Mouse (Mus musculus) C2C12 (cell line): ENCODE measurements at regions not wholly inside any gene's neighbourhood (a gene's known extent, or its start where the extent isn't known, plus 50 kb on each side); places are given as distances from the start of the nearest gene placed in this dataset.

ENCODE experiments used
- H3K27me3 ChIP-seq: one replicate; pipeline ENCODE4 v1.6.1; 2011; ENCODE audit not compliant: control insufficient read depth, insufficient read depth, insufficient read length
- H3K36me3 ChIP-seq: one replicate; pipeline ENCODE4 v1.6.1; 2011; ENCODE audit not compliant: control insufficient read depth, insufficient read depth
- H3K4me3 ChIP-seq: one replicate; pipeline ENCODE4 v1.5.1; 2011; ENCODE audit warnings: mild to moderate bottlenecking, control low read depth; ENCODE audit not compliant: poor library complexity, insufficient read depth, severe bottlenecking
- H3K79me2 ChIP-seq: one replicate; pipeline ENCODE4 v1.6.1; 2011; ENCODE audit not compliant: control insufficient read depth, insufficient read depth
- H3K79me3 ChIP-seq: one replicate; pipeline ENCODE4 v1.6.1; 2011; ENCODE audit warnings: low read depth, control low read depth
- H3ac ChIP-seq: one replicate; pipeline ENCODE3; 2011; ENCODE audit warnings: low read depth; ENCODE audit not compliant: control insufficient read depth, insufficient read length
- CEBPB ChIP-seq: IDR thresholded peaks from one replicate; pipeline ENCODE4 v1.6.1; 2011; ENCODE audit warnings: low read depth, mild to moderate bottlenecking, control low read depth, moderate library complexity
- CTCF ChIP-seq: IDR thresholded peaks from one replicate; pipeline ENCODE4 v1.5.1; 2011; ENCODE audit not compliant: control insufficient read depth, insufficient read depth, insufficient read length
- FOSL1 ChIP-seq: IDR thresholded peaks from one replicate; pipeline ENCODE4 v1.8.0; 2011; ENCODE audit warnings: mild to moderate bottlenecking, low read length; ENCODE audit not compliant: poor library complexity, insufficient read depth, severe bottlenecking
- MAX ChIP-seq: IDR thresholded peaks from one replicate; pipeline ENCODE4 v1.6.1; 2011; ENCODE audit warnings: mild to moderate bottlenecking, control low read depth
- MYOD1 ChIP-seq: IDR thresholded peaks from one replicate; pipeline ENCODE4 v1.6.1; 2011; ENCODE audit warnings: low read depth; ENCODE audit not compliant: control insufficient read depth, insufficient read length
- MYOG ChIP-seq: IDR thresholded peaks from one replicate; pipeline ENCODE4 v1.6.1; 2011; ENCODE audit not compliant: control insufficient read depth, insufficient read length; ENCODE audit errors: extremely low read depth
- USF1 ChIP-seq: IDR thresholded peaks from one replicate; pipeline ENCODE4 v1.6.1; 2011; ENCODE audit warnings: low read depth, mild to moderate bottlenecking, control low read depth, moderate library complexity

DNA sequence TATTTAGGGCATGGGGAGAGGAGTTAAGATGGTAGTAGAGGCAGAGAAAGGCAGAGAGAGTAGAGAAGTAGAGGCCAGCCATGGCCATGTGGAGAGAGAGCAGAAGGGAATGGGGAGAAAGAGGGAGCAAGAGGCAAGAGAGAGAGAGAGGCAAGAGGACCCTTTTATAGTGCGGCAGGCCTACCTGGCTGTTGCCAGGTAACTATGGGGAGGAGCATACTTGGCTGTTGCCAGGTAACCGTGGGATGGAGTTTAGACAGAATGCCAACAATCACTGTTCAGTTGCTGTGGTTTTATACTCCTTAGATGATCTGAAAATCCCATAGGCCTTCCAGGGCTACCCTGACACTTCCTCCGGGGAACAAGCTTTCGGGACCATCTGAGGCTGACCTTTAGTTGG, 222.0 kb upstream of the Peli2 start:
- Histone ChIP-seq H3K4me3 (no peak overlapping the region), H3K79me2 (no peaks in the 10 kb centered on the region), H3ac (no peak overlapping the region), H3K79me3 (no peaks in the 10 kb centered on the region), H3K36me3 (no peaks in the 10 kb centered on the region), H3K27me3 (no peaks in the 10 kb centered on the region)
- no peak for TF ChIP-seq FOSL1
- TF ChIP-seq CTCF = no peak
- no peak for TF ChIP-seq MYOD1
- TF ChIP-seq USF1 = no peak
- no peak for TF ChIP-seq MYOG
- no peak for TF ChIP-seq CEBPB
- TF ChIP-seq MAX = no peak

DNA sequence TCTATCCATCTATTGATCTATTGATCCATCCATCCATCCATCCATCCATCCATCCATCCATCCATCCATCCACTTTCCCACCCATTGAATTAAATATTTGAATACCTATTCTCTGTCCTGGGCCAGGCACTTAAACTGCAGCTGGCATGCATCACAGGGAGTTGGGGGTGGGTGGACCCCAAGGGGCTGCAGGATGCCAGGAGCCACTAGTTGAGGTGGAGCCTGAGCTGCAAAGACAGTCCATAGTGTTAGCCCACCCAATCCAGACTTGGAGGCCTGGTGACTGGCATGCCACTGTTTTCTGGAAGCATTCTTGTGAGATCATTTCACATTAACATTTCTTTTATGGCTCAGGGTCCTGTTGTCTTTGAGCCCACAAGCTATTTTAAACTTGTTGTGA, 215.3 kb upstream of the Peli2 start:
- Histone ChIP-seq H3K36me3 (no peaks in the 10 kb centered on the region), H3K79me2 (no peaks in the 10 kb centered on the region), H3K27me3 (no peaks in the 10 kb centered on the region), H3ac (no peak overlapping the region), H3K79me3 (no peaks in the 10 kb centered on the region), H3K4me3 (no peak overlapping the region)
- TF ChIP-seq USF1 = no peak
- no peak for TF ChIP-seq CEBPB
- no peak for TF ChIP-seq FOSL1
- TF ChIP-seq MYOD1 = no peak
- no peak for TF ChIP-seq CTCF
- TF ChIP-seq MAX = no peak
- no peak for TF ChIP-seq MYOG

GRCm38 (mm10) chr14:47909129-47909528, 211.5 kb upstream of the Peli2 start:
- H3K79me3 ChIP-seq = no peaks in the 10 kb centered on the region
- TF ChIP-seq MYOG (no peak), USF1 (no peak), FOSL1 (no peak), MAX (no peak), CTCF (no peak), MYOD1 (no peak), CEBPB (no peak)
- H3K79me2 ChIP-seq = no peaks in the 10 kb centered on the region
- no peak overlapping the region for H3K4me3 ChIP-seq
- no peaks in the 10 kb centered on the region for H3K36me3 ChIP-seq
- no peaks in the 10 kb centered on the region for H3K27me3 ChIP-seq
- H3ac ChIP-seq = no peak overlapping the region

- no peak overlapping the region for H3K4me3 ChIP-seq
- no peaks in the 10 kb centered on the region for H3K27me3 ChIP-seq
- no peaks in the 10 kb centered on the region for H3K79me3 ChIP-seq
- H3ac ChIP-seq = no peak overlapping the region
- H3K79me2 ChIP-seq = no peaks in the 10 kb centered on the region
- TF ChIP-seq MYOD1 (no peak), CTCF (no peak), CEBPB (no peak), FOSL1 (no peak), MAX (no peak), USF1 (no peak), MYOG (no peak)
- H3K36me3 ChIP-seq = no peaks in the 10 kb centered on the region
Observed at GRCm38 (mm10) chr14:47910741-47911295, 209.8 kb upstream of the Peli2 start.

- Histone ChIP-seq H3K4me3 (no peak overlapping the region), H3K79me2 (no peaks in the 10 kb centered on the region), H3ac (no peak overlapping the region), H3K27me3 (no peaks in the 10 kb centered on the region), H3K79me3 (no peaks in the 10 kb centered on the region), H3K36me3 (no peaks in the 10 kb centered on the region)
- TF ChIP-seq MYOD1 (no peak), MAX (no peak), FOSL1 (no peak), CTCF (no peak), CEBPB (no peak), USF1 (no peak), MYOG (no peak)
Observed at GRCm38 (mm10) chr14:47911546-47912545, 208.8 kb upstream of the Peli2 start.
